Mouse (Mus musculus) cortical plate, adult 2 months (tissue): Measurements from ENCODE around the gene Notch4.
A peak's percentile ranks its signal among the peaks of the same experiment; 100 is the strongest.

ENCODE experiments used
- CTCF ChIP-seq: fragments of 200-500 bp; IDR thresholded peaks from 2 replicates; pipeline ENCODE4 v1.5.1; 2011; ENCODE audit warnings: mild to moderate bottlenecking, control low read depth, low read length; ENCODE audit not compliant: insufficient read depth; ENCODE audit errors: extremely low read depth
- POLR2A ChIP-seq: fragments of 200-500 bp; IDR thresholded peaks from 2 replicates; pipeline ENCODE4 v1.6.1; 2011; ENCODE audit warnings: mild to moderate bottlenecking, low read length, control low read depth; ENCODE audit not compliant: insufficient read depth; ENCODE audit errors: extremely low read depth

- TF ChIP-seq CTCF = no peak
- peak; percentile 77 for TF ChIP-seq POLR2A
These were observed 41.5 kb downstream of the Notch4 start for GRCm38 (mm10) chr17:34605609-34606008.
